Mouse (Mus musculus): Measurements from ENCODE around the gene Apbb2. TPM values are rescaled to one million over a fixed set of nuclear protein-coding genes. Genes with fewer than 3 reads are reported as not detected.

Gene Apbb2
- polyA plus RNA-seq, 1 experiment from 2014 or later, result 7.8 TPM

- Histone ChIP-seq H3K4me3 (ENCODE audit: inconsistent target) (no peak overlapping the region), H3K27ac (no peak overlapping the region), H3K36me3 (ENCODE audit: inconsistent target) (no peaks in the 10 kb centered on the region), H3K79me2 (ENCODE audit: inconsistent target) (no peaks in the 10 kb centered on the region)
- 49% methylated on average over 14 of the region's 14 CpGs for WGBS (ENCODE audit: missing documents)
Measured at GRCm38 (mm10) chr5:66376589-66377270, 241.9 kb downstream of the Apbb2 start.

- no peak overlapping the region for H3K4me3 ChIP-seq (ENCODE audit: inconsistent target)
- 100% methylated on average over 4 of the region's 4 CpGs for WGBS (ENCODE audit: missing documents)
Measured at GRCm38 (mm10) chr5:66374413-66374812, 244.2 kb downstream of the Apbb2 start.

GRCm38 (mm10) chr5:66373515-66374164 lies 244.9 kb downstream of the Apbb2 start:
- Histone ChIP-seq H3K79me2 (ENCODE audit: inconsistent target) (no peaks in the 10 kb centered on the region), H3K4me3 (ENCODE audit: inconsistent target) (no peak overlapping the region), H3K36me3 (ENCODE audit: inconsistent target) (no peaks in the 10 kb centered on the region), H3K27ac (no peak overlapping the region)
- 83% methylated on average over 13 of the region's 13 CpGs for WGBS (ENCODE audit: missing documents)

More at GRCm38 (mm10) chr5:66374413-66374812, 244.2 kb downstream of the Apbb2 start:
- no peaks in the 10 kb centered on the region for H3K36me3 ChIP-seq (ENCODE audit: inconsistent target)
- H3K27ac ChIP-seq, result no peak overlapping the region
- H3K79me2 ChIP-seq (ENCODE audit: inconsistent target), result no peaks in the 10 kb centered on the region

GRCm38 (mm10) chr5:66371131-66371530 lies 247.5 kb downstream of the Apbb2 start:
- no peaks in the 10 kb centered on the region for H3K79me2 ChIP-seq (ENCODE audit: inconsistent target)
- no peak overlapping the region for H3K4me3 ChIP-seq (ENCODE audit: inconsistent target)
- no peak overlapping the region for H3K27ac ChIP-seq
- no peaks in the 10 kb centered on the region for H3K36me3 ChIP-seq (ENCODE audit: inconsistent target)

- 36% methylated on average over 7 of the region's 7 CpGs for WGBS (ENCODE audit: missing documents)
- Histone ChIP-seq H3K4me3 (ENCODE audit: inconsistent target) (no peak overlapping the region), H3K36me3 (ENCODE audit: inconsistent target) (no peaks in the 10 kb centered on the region), H3K79me2 (ENCODE audit: inconsistent target) (no peaks in the 10 kb centered on the region), H3K27ac (no peak overlapping the region)
Measured at GRCm38 (mm10) chr5:66368966-66369365, 249.6 kb downstream of the Apbb2 start.

GRCm38 (mm10) chr5:66367641-66368040 lies 250.9 kb downstream of the Apbb2 start:
- no peaks in the 10 kb centered on the region for H3K79me2 ChIP-seq (ENCODE audit: inconsistent target)
- no peak overlapping the region for H3K27ac ChIP-seq
- WGBS (ENCODE audit: missing documents), result 96% methylated on average over 10 of the region's 11 CpGs
- no peak overlapping the region for H3K4me3 ChIP-seq (ENCODE audit: inconsistent target)
- H3K36me3 ChIP-seq (ENCODE audit: inconsistent target), result no peaks in the 10 kb centered on the region

GRCm38 (mm10) chr5:66363274-66364261 lies 255.0 kb downstream of the Apbb2 start:
- Histone ChIP-seq H3K36me3 (ENCODE audit: inconsistent target) (no peaks in the 10 kb centered on the region), H3K4me3 (ENCODE audit: inconsistent target) (no peak overlapping the region), H3K79me2 (ENCODE audit: inconsistent target) (no peaks in the 10 kb centered on the region), H3K27ac (0 out of 2 replicates have a peak overlapping the region, but pooled peaks have one; percentile 2)
- WGBS (ENCODE audit: missing documents), result 29% methylated on average over 18 of the region's 18 CpGs

GRCm38 (mm10) chr5:66360739-66361138 lies 257.8 kb downstream of the Apbb2 start:
- no peak overlapping the region for H3K4me3 ChIP-seq (ENCODE audit: inconsistent target)
- no peaks in the 10 kb centered on the region for H3K79me2 ChIP-seq (ENCODE audit: inconsistent target)
- 93% methylated on average over 9 of the region's 9 CpGs for WGBS (ENCODE audit: missing documents)
- H3K27ac ChIP-seq, result no peak overlapping the region
- no peaks in the 10 kb centered on the region for H3K36me3 ChIP-seq (ENCODE audit: inconsistent target)

GRCm38 (mm10) chr5:66359742-66360423 lies 258.7 kb downstream of the Apbb2 start:
- H3K27ac ChIP-seq, result no peak overlapping the region
- WGBS (ENCODE audit: missing documents), result 92% methylated on average over 15 of the region's 15 CpGs
- H3K36me3 ChIP-seq (ENCODE audit: inconsistent target), result no peaks in the 10 kb centered on the region
- H3K4me3 ChIP-seq (ENCODE audit: inconsistent target), result no peak overlapping the region
- H3K79me2 ChIP-seq (ENCODE audit: inconsistent target), result no peaks in the 10 kb centered on the region

GRCm38 (mm10) chr5:66355147-66355546 lies 263.4 kb downstream of the Apbb2 start:
- no peak overlapping the region for H3K27ac ChIP-seq
- no peak overlapping the region for H3K4me3 ChIP-seq (ENCODE audit: inconsistent target)
- 91% methylated on average over 3 of the region's 3 CpGs for WGBS (ENCODE audit: missing documents)
- no peaks in the 10 kb centered on the region for H3K79me2 ChIP-seq (ENCODE audit: inconsistent target)
- no peaks in the 10 kb centered on the region for H3K36me3 ChIP-seq (ENCODE audit: inconsistent target)

- no peak overlapping the region for H3K27ac ChIP-seq
- WGBS (ENCODE audit: missing documents), result 96% methylated on average over 3 of the region's 3 CpGs
- H3K36me3 ChIP-seq (ENCODE audit: inconsistent target), result no peaks in the 10 kb centered on the region
- no peaks in the 10 kb centered on the region for H3K79me2 ChIP-seq (ENCODE audit: inconsistent target)
- H3K4me3 ChIP-seq (ENCODE audit: inconsistent target), result no peak overlapping the region
Measured at GRCm38 (mm10) chr5:66353876-66354275, 264.7 kb downstream of the Apbb2 start.

- Histone ChIP-seq H3K27ac (no peak overlapping the region), H3K4me3 (ENCODE audit: inconsistent target) (no peak overlapping the region), H3K79me2 (ENCODE audit: inconsistent target) (no peaks in the 10 kb centered on the region), H3K36me3 (ENCODE audit: inconsistent target) (no peaks in the 10 kb centered on the region)
- 96% methylated on average over 7 of the region's 7 CpGs for WGBS (ENCODE audit: missing documents)
Measured at GRCm38 (mm10) chr5:66351836-66352390, 266.7 kb downstream of the Apbb2 start.

GRCm38 (mm10) chr5:66351064-66351463 lies 267.5 kb downstream of the Apbb2 start:
- H3K4me3 ChIP-seq (ENCODE audit: inconsistent target), result no peak overlapping the region
- no peaks in the 10 kb centered on the region for H3K36me3 ChIP-seq (ENCODE audit: inconsistent target)
- H3K79me2 ChIP-seq (ENCODE audit: inconsistent target), result no peaks in the 10 kb centered on the region
- WGBS (ENCODE audit: missing documents), result 92% methylated on average over 12 of the region's 12 CpGs
- H3K27ac ChIP-seq, result no peak overlapping the region

GRCm38 (mm10) chr5:66350611-66351010 lies 268.0 kb downstream of the Apbb2 start:
- H3K27ac ChIP-seq, result no peak overlapping the region
- H3K4me3 ChIP-seq (ENCODE audit: inconsistent target), result no peak overlapping the region
- no peaks in the 10 kb centered on the region for H3K36me3 ChIP-seq (ENCODE audit: inconsistent target)
- no peaks in the 10 kb centered on the region for H3K79me2 ChIP-seq (ENCODE audit: inconsistent target)
- 98% methylated on average over 6 of the region's 6 CpGs for WGBS (ENCODE audit: missing documents)
